Mouse (Mus musculus) liver, postnatal 0 days (tissue): ENCODE data around the gene Itpk1.

Experiments used
- CTCF ChIP-seq: sonication (generic); IDR thresholded peaks from 2 replicates; pipeline ENCODE4 v1.5.1; 2016; ENCODE audit warnings: antibody characterized with exemption, low read depth
- EP300 ChIP-seq: IDR thresholded peaks from 2 replicates; pipeline ENCODE4 v1.6.1; 2016; ENCODE audit warnings: antibody characterized with exemption, low read depth, mild to moderate bottlenecking

- TF ChIP-seq CTCF (no peak), EP300 (no peak)
These were observed 93.8 kb downstream of the Itpk1 start for GRCm38 (mm10) chr12:102610927-102611326.
